Mouse (Mus musculus) CD4-positive helper T cell, adult 2 months (primary cell): ENCODE data around the gene Apol9b.
"Not testable (repeated sequence)": the region's sequence is repeated elsewhere in the genome, so short reads cannot be mapped to it uniquely, and the experiment has no call there.

Experiments used
- DNase-seq: peaks from one replicate; pipeline ENCODE4 v3.0.0-alpha.2; 2012; ENCODE audit warnings: low read depth, missing footprints, low spot score

Gene Apol9b

GRCm38 (mm10) chr15:77728739-77729138 lies at the start of gene Apol9b:
Apol9b (plus strand) TSS chr15:77729039.
- DNase-seq: not testable (repeated sequence)

GRCm38 (mm10) chr15:77683944-77684343 lies 44.9 kb upstream of the Apol9b start:
- peak; percentile 22 for DNase-seq

- not testable (repeated sequence) for DNase-seq
Observed at GRCm38 (mm10) chr15:77691532-77692311, 37.1 kb upstream of the Apol9b start.

- DNase-seq: peak; percentile 79
Observed at GRCm38 (mm10) chr15:77694687-77695295, 34.0 kb upstream of the Apol9b start.

- DNase-seq: peak; percentile 71
Observed at GRCm38 (mm10) chr15:77698656-77699055, 30.2 kb upstream of the Apol9b start, which contains the start of gene Apol7e. Apol7e (plus strand) TSS chr15:77698857.

GRCm38 (mm10) chr15:77705306-77705705 lies 23.5 kb upstream of the Apol9b start:
- peak; percentile 60 for DNase-seq

- DNase-seq: not testable (repeated sequence)
Observed at GRCm38 (mm10) chr15:77708936-77709335, 19.9 kb upstream of the Apol9b start.

GRCm38 (mm10) chr15:77718240-77718639 lies 10.6 kb upstream of the Apol9b start:
- DNase-seq: not testable (repeated sequence)

GRCm38 (mm10) chr15:77721509-77721908 lies 7.3 kb upstream of the Apol9b start:
- DNase-seq: not testable (repeated sequence)

GRCm38 (mm10) chr15:77724208-77724911 lies 4.5 kb upstream of the Apol9b start:
- not testable (repeated sequence) for DNase-seq

- not testable (repeated sequence) for DNase-seq
Observed at GRCm38 (mm10) chr15:77725393-77726020, 3.3 kb upstream of the Apol9b start.

GRCm38 (mm10) chr15:77727139-77727538 lies 1.7 kb upstream of the Apol9b start:
- DNase-seq: peak; percentile 50

GRCm38 (mm10) chr15:77727745-77728144 lies 1.1 kb upstream of the Apol9b start:
- not testable (repeated sequence) for DNase-seq

- DNase-seq: no peak
Observed at GRCm38 (mm10) chr15:77731605-77732004, 2.8 kb downstream of the Apol9b start.

- peak; percentile 34 for DNase-seq
Observed at GRCm38 (mm10) chr15:77732851-77733250, 4.0 kb downstream of the Apol9b start.

GRCm38 (mm10) chr15:77733380-77733779 lies 4.5 kb downstream of the Apol9b start:
- peak; percentile 93 for DNase-seq

GRCm38 (mm10) chr15:77733903-77734302 lies 5.1 kb downstream of the Apol9b start:
- not testable (repeated sequence) for DNase-seq

GRCm38 (mm10) chr15:77740511-77741297 lies 11.9 kb downstream of the Apol9b start:
- DNase-seq: no peak

GRCm38 (mm10) chr15:77741556-77741955 lies 12.7 kb downstream of the Apol9b start:
- not testable (repeated sequence) for DNase-seq

- no peak for DNase-seq
Observed at GRCm38 (mm10) chr15:77744632-77745031, 15.8 kb downstream of the Apol9b start.

GRCm38 (mm10) chr15:77745081-77745480 lies 16.2 kb downstream of the Apol9b start:
- no peak for DNase-seq
